Mouse (Mus musculus) heart, adult 2 months (tissue): ENCODE measurements around the gene Lmtk3.

Experiments used
- CTCF ChIP-seq: fragments of 200-600 bp; IDR thresholded peaks from 2 replicates; pipeline ENCODE4 v1.8.1; 2022; ENCODE audit warnings: antibody characterized with exemption, mild to moderate bottlenecking, moderate library complexity
- EP300 ChIP-seq: fragments of 200-500 bp; IDR thresholded peaks from 2 replicates; pipeline ENCODE4 v1.6.1; 2011; ENCODE audit warnings: low read depth, low read length, control low read depth; ENCODE audit not compliant: insufficient read depth
- POLR2A ChIP-seq: fragments of 200-500 bp; IDR thresholded peaks from 2 replicates; pipeline ENCODE4 v1.6.1; 2011; ENCODE audit warnings: mild to moderate bottlenecking, low read depth, low read length, control low read depth; ENCODE audit not compliant: insufficient read depth

DNA sequence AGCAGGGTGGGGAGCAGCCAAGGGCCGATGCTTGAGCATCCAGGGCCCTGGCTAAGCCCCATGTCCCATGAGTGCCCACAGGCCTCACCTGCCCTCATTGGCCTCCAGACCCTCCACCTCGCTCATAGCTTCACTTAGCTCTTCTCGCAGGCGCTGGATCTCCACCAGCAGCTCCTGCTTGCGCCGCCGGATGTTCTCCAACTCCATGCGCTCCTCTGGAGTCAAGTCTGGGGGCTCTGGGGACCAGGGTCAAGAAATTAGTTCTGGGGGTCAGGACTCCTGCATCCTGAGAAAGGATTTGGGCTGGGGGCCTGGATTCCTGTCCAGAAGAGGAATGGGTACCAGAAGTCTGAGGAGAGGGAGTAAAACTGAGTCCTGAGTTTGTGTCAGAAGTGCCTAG is 29.4 kb downstream of the Lmtk3 start:
- TF ChIP-seq CTCF, result no peak
- no peak for TF ChIP-seq POLR2A
- TF ChIP-seq EP300, result no peak
